Mouse (Mus musculus): ENCODE results near the gene Dclk1.

Gene Dclk1

GRCm38 (mm10) chr3:55333511-55333910 lies 91.3 kb downstream of the Dclk1 start:
- DNase-seq (ENCODE audit: low spot score) = no peak

- DNase-seq (ENCODE audit: low spot score) = no peak
Observed at GRCm38 (mm10) chr3:55336895-55337294, 94.7 kb downstream of the Dclk1 start.

GRCm38 (mm10) chr3:55337671-55338070 lies 95.5 kb downstream of the Dclk1 start:
- peak; percentile 1 for DNase-seq (ENCODE audit: low spot score)

GRCm38 (mm10) chr3:55342445-55342844 lies 100.3 kb downstream of the Dclk1 start:
- DNase-seq (ENCODE audit: low spot score) = no peak

GRCm38 (mm10) chr3:55347371-55348025 lies 105.3 kb downstream of the Dclk1 start:
- no peak for DNase-seq (ENCODE audit: low spot score)

GRCm38 (mm10) chr3:55348026-55348390 lies 105.8 kb downstream of the Dclk1 start:
- no peak for DNase-seq (ENCODE audit: low spot score)

GRCm38 (mm10) chr3:55350194-55350593 lies 108.0 kb downstream of the Dclk1 start:
- no peak for DNase-seq (ENCODE audit: low spot score)

- DNase-seq (ENCODE audit: low spot score) = no peak
Observed at GRCm38 (mm10) chr3:55351281-55352052, 109.3 kb downstream of the Dclk1 start.

- DNase-seq (ENCODE audit: low spot score) = no peak
Observed at GRCm38 (mm10) chr3:55352529-55352928, 110.4 kb downstream of the Dclk1 start.

GRCm38 (mm10) chr3:55353169-55353568 lies 111.0 kb downstream of the Dclk1 start:
- no peak for DNase-seq (ENCODE audit: low spot score)

GRCm38 (mm10) chr3:55353909-55354511 lies 111.8 kb downstream of the Dclk1 start:
- DNase-seq (ENCODE audit: low spot score) = peak; percentile 10

- DNase-seq (ENCODE audit: low spot score) = no peak
Observed at GRCm38 (mm10) chr3:55354765-55355164, 112.6 kb downstream of the Dclk1 start.

GRCm38 (mm10) chr3:55358486-55358885 lies 116.3 kb downstream of the Dclk1 start:
- no peak for DNase-seq (ENCODE audit: low spot score)

GRCm38 (mm10) chr3:55360836-55361235 lies 118.7 kb downstream of the Dclk1 start:
- no peak for DNase-seq (ENCODE audit: low spot score)

GRCm38 (mm10) chr3:55367166-55367565 lies 125.0 kb downstream of the Dclk1 start:
- DNase-seq (ENCODE audit: low spot score) = no peak

- DNase-seq (ENCODE audit: low spot score) = no peak
Observed at GRCm38 (mm10) chr3:55369156-55369555, 127.0 kb downstream of the Dclk1 start.

- DNase-seq (ENCODE audit: low spot score) = peak; percentile 12
Observed at GRCm38 (mm10) chr3:55373689-55374088, 131.5 kb downstream of the Dclk1 start.

- no peak for DNase-seq (ENCODE audit: low spot score)
Observed at GRCm38 (mm10) chr3:55378591-55378990, 136.4 kb downstream of the Dclk1 start.

GRCm38 (mm10) chr3:55380471-55380870 lies 138.3 kb downstream of the Dclk1 start:
- DNase-seq (ENCODE audit: low spot score) = no peak

- DNase-seq (ENCODE audit: low spot score) = no peak
Observed at GRCm38 (mm10) chr3:55392605-55393004, 150.4 kb downstream of the Dclk1 start.

- no peak for DNase-seq (ENCODE audit: low spot score)
Observed at GRCm38 (mm10) chr3:55393549-55393948, 151.4 kb downstream of the Dclk1 start.

GRCm38 (mm10) chr3:55396792-55397191 lies 154.6 kb downstream of the Dclk1 start:
- no peak for DNase-seq (ENCODE audit: low spot score)

Measured in testis, postnatal 14 days (tissue).